Mouse (Mus musculus): ENCODE results near the gene Wdr70.

The Wdr70 gene

GRCm38 (mm10) chr15:7925382-7925781 is 173.6 kb downstream of the Wdr70 start:
- no peak for DNase-seq

- no peak for DNase-seq
Measured at GRCm38 (mm10) chr15:7923281-7923680, 175.7 kb downstream of the Wdr70 start.

DNA sequence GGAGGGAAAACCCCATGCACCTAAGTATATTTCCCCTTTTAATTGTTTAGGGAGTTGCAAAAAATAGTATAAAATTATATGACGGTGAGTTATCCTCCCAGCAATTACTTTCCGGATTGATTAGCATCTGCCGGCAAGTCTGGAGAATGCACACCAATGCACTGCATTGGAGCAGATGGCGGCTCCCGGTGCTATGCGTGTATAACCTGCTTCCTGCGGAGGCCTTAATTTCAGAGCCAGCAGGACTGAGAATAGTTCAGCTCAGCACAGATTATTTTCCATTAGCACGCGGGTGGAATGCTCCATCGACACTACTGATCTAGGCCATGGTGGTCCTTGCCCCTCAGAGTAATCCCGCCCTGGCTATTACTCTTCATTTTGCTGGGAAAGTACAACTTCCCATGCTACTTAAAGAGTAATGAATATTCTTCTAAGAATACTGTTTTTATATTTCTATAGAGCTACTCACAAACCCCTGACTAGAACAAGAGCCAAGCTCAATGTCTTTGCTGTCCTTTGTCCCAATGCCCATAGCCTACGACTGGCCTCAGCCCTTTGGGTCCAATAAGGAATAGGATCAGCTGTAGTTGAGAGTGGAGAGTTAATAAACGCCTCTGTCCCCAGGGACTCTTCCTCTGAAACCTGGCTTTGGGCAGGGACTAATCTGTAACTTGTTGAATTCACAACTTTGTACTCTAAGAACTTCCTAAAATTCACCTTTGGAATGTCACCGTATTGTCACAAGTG is 176.5 kb downstream of the Wdr70 start:
- DNase-seq, result no peak

- DNase-seq, result no peak
Measured at GRCm38 (mm10) chr15:7921124-7921523, 177.9 kb downstream of the Wdr70 start.

- DNase-seq, result no peak
Measured at GRCm38 (mm10) chr15:7906491-7907035, 192.4 kb downstream of the Wdr70 start.

DNA sequence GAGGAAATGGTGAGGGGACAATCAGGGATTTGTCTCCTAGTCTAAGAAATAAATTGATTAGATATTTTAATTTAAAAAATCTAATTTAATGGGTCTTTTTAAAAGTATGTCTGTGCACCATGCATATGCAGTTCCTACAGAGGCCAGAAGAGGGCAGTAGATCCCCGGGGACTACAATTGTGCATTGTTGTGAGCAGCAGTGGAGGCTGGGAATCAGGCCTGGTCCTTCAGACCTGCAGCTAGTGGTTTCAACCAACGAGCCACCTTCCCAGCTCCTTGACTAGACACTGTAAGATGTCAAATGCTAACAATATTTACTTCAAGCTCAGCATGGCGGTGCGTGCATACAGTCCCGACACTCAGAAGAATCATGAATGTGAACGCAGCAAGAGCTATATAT is 199.7 kb downstream of the Wdr70 start:
- DNase-seq, result peak; percentile 12

GRCm38 (mm10) chr15:7891547-7892282 is 207.3 kb downstream of the Wdr70 start:
- DNase-seq, result peak; percentile 29

DNA sequence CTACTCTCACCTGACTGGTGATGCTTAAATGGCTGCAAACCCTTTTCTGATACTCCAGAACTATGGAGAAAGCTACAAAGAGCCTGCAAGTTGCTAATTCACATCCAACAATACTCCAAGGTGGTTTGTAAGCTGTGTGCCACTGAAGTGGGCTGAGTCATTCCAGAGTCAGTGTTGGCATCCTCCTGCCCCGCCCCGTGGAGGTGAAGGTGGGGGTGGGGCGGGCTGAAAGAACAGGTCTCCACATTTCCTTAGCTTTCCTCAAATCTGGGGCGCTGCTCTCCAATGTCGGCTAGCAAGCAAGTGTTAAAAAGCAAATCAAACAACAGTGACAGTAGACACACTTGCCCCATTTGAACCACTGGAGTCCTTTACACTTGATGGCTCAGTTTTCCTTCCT is 208.7 kb downstream of the Wdr70 start:
- DNase-seq, result no peak

DNA sequence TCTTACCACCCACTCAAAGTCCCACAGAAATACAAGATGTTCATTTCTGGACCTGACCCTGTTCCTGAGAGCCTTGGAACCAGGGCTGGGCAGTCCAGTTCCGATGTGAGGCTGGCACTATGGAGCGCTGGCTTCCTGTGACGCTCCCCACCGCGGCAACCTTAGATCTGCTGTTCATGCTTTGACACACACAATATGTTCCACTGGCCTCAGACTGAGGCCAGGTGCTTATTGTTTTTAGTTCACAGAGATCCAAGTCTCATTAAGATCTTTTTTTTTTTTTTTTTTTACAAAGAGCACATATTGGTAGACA is 209.7 kb downstream of the Wdr70 start:
- no peak for DNase-seq

- no peak for DNase-seq
Measured at GRCm38 (mm10) chr15:7888617-7889361, 210.2 kb downstream of the Wdr70 start.

DNA sequence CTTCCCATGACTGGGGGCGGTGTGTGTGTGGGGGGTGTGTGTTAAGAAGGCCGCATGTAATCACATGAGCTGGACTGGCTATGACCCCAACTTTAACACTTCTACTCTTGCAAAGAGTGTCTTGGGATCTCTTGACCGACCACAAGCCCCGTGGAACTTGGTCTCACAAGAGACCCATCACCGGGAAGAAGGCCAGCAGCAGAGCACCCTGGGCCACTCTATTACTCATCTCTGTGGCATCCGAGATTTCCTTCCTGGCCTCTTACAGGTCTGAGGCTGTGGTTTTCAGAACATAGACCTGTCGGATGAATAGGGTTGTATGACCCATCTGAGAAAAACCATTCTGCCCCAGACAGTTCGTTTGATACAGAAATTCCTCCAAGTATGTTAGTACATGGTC is 212.4 kb downstream of the Wdr70 start:
- DNase-seq, result no peak

- no peak for DNase-seq
Measured at GRCm38 (mm10) chr15:7885106-7885505, 213.9 kb downstream of the Wdr70 start.

GRCm38 (mm10) chr15:7884181-7884580 is 214.8 kb downstream of the Wdr70 start:
- DNase-seq, result no peak

- DNase-seq, result no peak
Measured at GRCm38 (mm10) chr15:7879956-7880355, 219.1 kb downstream of the Wdr70 start.

GRCm38 (mm10) chr15:7878861-7879260 is 220.1 kb downstream of the Wdr70 start:
- DNase-seq, result no peak

GRCm38 (mm10) chr15:7877560-7878467 is 221.2 kb downstream of the Wdr70 start:
- no peak for DNase-seq

DNA sequence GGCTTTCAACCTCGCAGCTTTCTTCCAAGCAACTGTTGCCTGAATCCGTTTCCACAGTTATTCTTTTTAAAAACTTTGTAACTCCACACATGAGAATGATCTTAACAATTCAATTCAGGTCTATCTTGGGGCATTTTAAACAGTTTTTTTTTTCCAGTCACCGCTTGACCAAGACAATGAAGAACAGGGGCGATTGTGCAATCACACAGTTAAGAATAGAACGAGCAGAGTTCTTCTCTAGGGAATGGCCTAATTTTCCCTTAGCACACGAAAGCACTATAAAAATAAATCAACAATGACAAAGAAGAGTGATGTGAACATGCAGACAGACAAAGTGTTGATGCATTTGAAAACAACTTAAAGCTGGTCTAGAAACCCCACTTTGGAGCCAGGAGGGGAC is 223.1 kb downstream of the Wdr70 start:
- no peak for DNase-seq

- no peak for DNase-seq
Measured at GRCm38 (mm10) chr15:7872473-7872872, 226.5 kb downstream of the Wdr70 start.

DNA sequence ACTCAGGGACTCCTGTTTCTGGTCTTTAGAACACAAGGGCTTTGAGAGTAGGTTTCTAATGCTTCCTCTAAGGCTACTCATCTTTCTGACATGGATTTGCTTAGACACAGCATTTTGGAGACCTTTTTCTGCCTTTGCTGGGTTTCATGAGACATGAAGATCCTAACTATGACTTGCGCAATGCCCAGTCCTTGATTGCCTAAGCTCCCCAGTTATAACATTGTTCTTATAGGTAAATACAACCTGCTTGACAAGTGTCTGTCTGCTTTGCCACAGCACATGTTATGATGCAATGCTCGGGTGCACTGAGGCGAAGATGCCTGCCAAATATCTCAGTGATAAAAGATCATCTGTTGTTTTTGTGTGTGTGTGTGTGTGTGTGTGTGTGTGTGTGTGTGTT is 233.7 kb downstream of the Wdr70 start:
- no peak for DNase-seq

DNA sequence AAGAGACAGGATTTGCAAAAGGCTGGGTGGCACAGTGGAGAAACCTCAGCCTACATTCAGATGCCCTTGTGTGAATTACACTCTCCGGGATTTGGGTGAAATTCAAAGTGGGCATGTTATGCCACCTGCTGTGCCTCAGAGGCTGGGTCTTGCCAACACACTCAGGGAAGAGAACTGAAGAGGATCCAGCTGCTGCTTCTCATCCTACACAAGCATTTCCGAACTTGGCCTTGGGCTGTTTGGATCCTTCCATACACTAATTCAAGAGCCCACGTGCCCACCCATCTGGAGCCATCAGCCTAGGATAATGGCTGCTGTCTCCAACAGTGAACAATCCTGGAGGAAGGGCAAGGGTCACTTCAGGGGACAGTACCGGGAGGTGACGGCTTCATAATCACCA is 235.7 kb downstream of the Wdr70 start:
- no peak for DNase-seq

GRCm38 (mm10) chr15:7862890-7863289 is 236.1 kb downstream of the Wdr70 start:
- no peak for DNase-seq

DNA sequence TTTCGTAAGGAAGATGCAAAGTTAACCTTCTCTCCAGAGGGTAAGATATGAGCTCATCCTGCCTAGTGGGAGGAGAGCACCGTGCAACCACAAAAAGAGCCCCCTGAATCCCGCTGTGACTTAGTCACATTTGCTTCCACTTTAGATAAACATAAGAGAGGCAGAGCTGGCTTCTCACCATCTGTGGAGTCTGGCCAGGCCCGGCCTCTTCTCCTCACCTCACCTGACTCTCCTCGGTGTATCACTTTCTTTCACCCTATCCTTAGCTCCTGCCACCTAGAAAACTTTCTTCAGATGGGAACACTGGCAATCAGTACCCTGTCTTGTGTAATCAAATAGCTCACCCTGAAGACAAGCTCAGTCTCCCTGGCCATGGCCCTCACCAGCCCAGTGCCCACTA is 240.2 kb downstream of the Wdr70 start:
- DNase-seq, result no peak

GRCm38 (mm10) chr15:7857418-7857817 is 241.6 kb downstream of the Wdr70 start:
- DNase-seq, result no peak
